Mouse (Mus musculus): ENCODE measurements at regions not wholly inside any gene's neighbourhood (a gene's known extent, or its start where the extent isn't known, plus 50 kb on each side); places are given as distances from the start of the nearest gene placed in this dataset.

- no peak overlapping the region for H3K9ac ChIP-seq
- no peak overlapping the region for H3K27ac ChIP-seq
- no peaks in the 10 kb centered on the region for H3K9me3 ChIP-seq (ENCODE audit: control insufficient read depth, low read length)
- no peak overlapping the region for H3K4me2 ChIP-seq (replicated peaks)
- H3K27me3 ChIP-seq (ENCODE audit: control insufficient read depth, insufficient read depth, low read length): no peaks in the 10 kb centered on the region
- no peak overlapping the region for H3K4me3 ChIP-seq (replicated peaks; ENCODE audit: low read length)
- no peaks in the 10 kb centered on the region for H3K36me3 ChIP-seq (replicated peaks; ENCODE audit: control insufficient read depth, insufficient read depth)
- WGBS: 69% methylated on average over 1 of the region's 1 CpGs
- no peak for ATAC-seq (ENCODE audit: low FRiP score)
- H3K4me1 ChIP-seq (replicated peaks; ENCODE audit: control insufficient read depth, insufficient read depth, low read length): no peaks in the 10 kb centered on the region
- DNase-seq (ENCODE audit: low spot score): no peak
These were observed 482.8 kb upstream of the Adgrl4 start for GRCm38 (mm10) chr3:150954897-150955296.

- WGBS: 57% methylated on average over 2 of the region's 2 CpGs
- DNase-seq (ENCODE audit: low spot score): no peak
These were observed 438.0 kb upstream of the Adgrl4 start for GRCm38 (mm10) chr3:150999652-151000051.

GRCm38 (mm10) chr3:151000217-151000616 lies 437.5 kb upstream of the Adgrl4 start:
- ATAC-seq (ENCODE audit: low FRiP score) (no peak), DNase-seq (ENCODE audit: low spot score) (no peak)
- WGBS: 7% methylated on average over 5 of the region's 5 CpGs

More at GRCm38 (mm10) chr3:150999652-151000051, 438.0 kb upstream of the Adgrl4 start:
- Histone ChIP-seq H3K9me3 (ENCODE audit: control insufficient read depth, low read length) (no peaks in the 10 kb centered on the region), H3K27me3 (ENCODE audit: control insufficient read depth, insufficient read depth, low read length) (no peaks in the 10 kb centered on the region), H3K9ac (no peak overlapping the region), H3K4me1 (replicated peaks; ENCODE audit: control insufficient read depth, insufficient read depth, low read length) (no peaks in the 10 kb centered on the region), H3K27ac (no peak overlapping the region), H3K4me2 (replicated peaks) (no peak overlapping the region), H3K36me3 (replicated peaks; ENCODE audit: control insufficient read depth, insufficient read depth) (no peaks in the 10 kb centered on the region), H3K4me3 (replicated peaks; ENCODE audit: low read length) (no peak overlapping the region)
- ATAC-seq (ENCODE audit: low FRiP score): no peak

GRCm38 (mm10) chr3:151001881-151002412 lies 435.7 kb upstream of the Adgrl4 start:
- DNase-seq (ENCODE audit: low spot score) (peak; percentile 80), ATAC-seq (ENCODE audit: low FRiP score) (no peak)
- H3K36me3 ChIP-seq (replicated peaks; ENCODE audit: control insufficient read depth, insufficient read depth): no peaks in the 10 kb centered on the region
- no peak overlapping the region for H3K4me2 ChIP-seq (replicated peaks)
- no peaks in the 10 kb centered on the region for H3K27me3 ChIP-seq (ENCODE audit: control insufficient read depth, insufficient read depth, low read length)
- no peak overlapping the region for H3K27ac ChIP-seq
- no peak overlapping the region for H3K9ac ChIP-seq
- H3K4me3 ChIP-seq (replicated peaks; ENCODE audit: low read length): no peak overlapping the region
- H3K4me1 ChIP-seq (replicated peaks; ENCODE audit: control insufficient read depth, insufficient read depth, low read length): no peaks in the 10 kb centered on the region
- no peaks in the 10 kb centered on the region for H3K9me3 ChIP-seq (ENCODE audit: control insufficient read depth, low read length)
- WGBS: 33% methylated on average over 6 of the region's 6 CpGs

More at GRCm38 (mm10) chr3:151000217-151000616, 437.5 kb upstream of the Adgrl4 start:
- Histone ChIP-seq H3K4me1 (replicated peaks; ENCODE audit: control insufficient read depth, insufficient read depth, low read length) (no peaks in the 10 kb centered on the region), H3K36me3 (replicated peaks; ENCODE audit: control insufficient read depth, insufficient read depth) (no peaks in the 10 kb centered on the region), H3K27ac (no peak overlapping the region), H3K27me3 (ENCODE audit: control insufficient read depth, insufficient read depth, low read length) (no peaks in the 10 kb centered on the region), H3K4me3 (replicated peaks; ENCODE audit: low read length) (no peak overlapping the region), H3K9ac (no peak overlapping the region), H3K9me3 (ENCODE audit: control insufficient read depth, low read length) (no peaks in the 10 kb centered on the region), H3K4me2 (replicated peaks) (no peak overlapping the region)

- no peak overlapping the region for H3K4me2 ChIP-seq (replicated peaks)
- DNase-seq (ENCODE audit: low spot score) (no peak), ATAC-seq (ENCODE audit: low FRiP score) (no peak)
- H3K4me3 ChIP-seq (replicated peaks; ENCODE audit: low read length): no peak overlapping the region
- no peak overlapping the region for H3K27ac ChIP-seq
- no peak overlapping the region for H3K9ac ChIP-seq
- H3K27me3 ChIP-seq (ENCODE audit: control insufficient read depth, insufficient read depth, low read length): no peaks in the 10 kb centered on the region
- 73% methylated on average over 3 of the region's 3 CpGs for WGBS
- no peaks in the 10 kb centered on the region for H3K36me3 ChIP-seq (replicated peaks; ENCODE audit: control insufficient read depth, insufficient read depth)
- H3K9me3 ChIP-seq (ENCODE audit: control insufficient read depth, low read length): no peaks in the 10 kb centered on the region
- no peaks in the 10 kb centered on the region for H3K4me1 ChIP-seq (replicated peaks; ENCODE audit: control insufficient read depth, insufficient read depth, low read length)
These were observed 434.2 kb upstream of the Adgrl4 start for GRCm38 (mm10) chr3:151003524-151003923.

- no peak for ATAC-seq (ENCODE audit: low FRiP score)
- Histone ChIP-seq H3K27ac (no peak overlapping the region), H3K4me2 (replicated peaks) (no peak overlapping the region), H3K9me3 (ENCODE audit: control insufficient read depth, low read length) (no peaks in the 10 kb centered on the region), H3K36me3 (replicated peaks; ENCODE audit: control insufficient read depth, insufficient read depth) (no peaks in the 10 kb centered on the region), H3K4me1 (replicated peaks; ENCODE audit: control insufficient read depth, insufficient read depth, low read length) (no peaks in the 10 kb centered on the region), H3K27me3 (ENCODE audit: control insufficient read depth, insufficient read depth, low read length) (no peaks in the 10 kb centered on the region), H3K4me3 (replicated peaks; ENCODE audit: low read length) (no peak overlapping the region), H3K9ac (no peak overlapping the region)
- no peak for DNase-seq (ENCODE audit: low spot score)
- WGBS: 81% methylated on average over 6 of the region's 6 CpGs
These were observed 433.7 kb upstream of the Adgrl4 start for GRCm38 (mm10) chr3:151003990-151004389.

GRCm38 (mm10) chr3:151020014-151020413 lies 417.7 kb upstream of the Adgrl4 start:
- Histone ChIP-seq H3K4me2 (replicated peaks) (no peak overlapping the region), H3K4me3 (replicated peaks; ENCODE audit: low read length) (no peak overlapping the region), H3K27ac (no peak overlapping the region), H3K4me1 (replicated peaks; ENCODE audit: control insufficient read depth, insufficient read depth, low read length) (no peaks in the 10 kb centered on the region), H3K36me3 (replicated peaks; ENCODE audit: control insufficient read depth, insufficient read depth) (no peaks in the 10 kb centered on the region), H3K27me3 (ENCODE audit: control insufficient read depth, insufficient read depth, low read length) (no peaks in the 10 kb centered on the region), H3K9ac (no peak overlapping the region), H3K9me3 (ENCODE audit: control insufficient read depth, low read length) (no peaks in the 10 kb centered on the region)
- ATAC-seq (ENCODE audit: low FRiP score) (no peak), DNase-seq (ENCODE audit: low spot score) (no peak)
- 85% methylated on average over 3 of the region's 3 CpGs for WGBS

GRCm38 (mm10) chr3:151057491-151057890 lies 380.2 kb upstream of the Adgrl4 start:
- ATAC-seq (ENCODE audit: low FRiP score) (no peak), DNase-seq (ENCODE audit: low spot score) (no peak)
- Histone ChIP-seq H3K36me3 (replicated peaks; ENCODE audit: control insufficient read depth, insufficient read depth) (no peaks in the 10 kb centered on the region), H3K4me1 (replicated peaks; ENCODE audit: control insufficient read depth, insufficient read depth, low read length) (no peaks in the 10 kb centered on the region), H3K27me3 (ENCODE audit: control insufficient read depth, insufficient read depth, low read length) (no peaks in the 10 kb centered on the region), H3K27ac (no peak overlapping the region), H3K4me2 (replicated peaks) (no peak overlapping the region), H3K4me3 (replicated peaks; ENCODE audit: low read length) (no peak overlapping the region), H3K9me3 (ENCODE audit: control insufficient read depth, low read length) (no peaks in the 10 kb centered on the region), H3K9ac (no peak overlapping the region)
- 72% methylated on average over 3 of the region's 3 CpGs for WGBS

GRCm38 (mm10) chr3:151072322-151072721 lies 365.4 kb upstream of the Adgrl4 start:
- ATAC-seq (ENCODE audit: low FRiP score) (no peak), DNase-seq (ENCODE audit: low spot score) (no peak)
- Histone ChIP-seq H3K36me3 (replicated peaks; ENCODE audit: control insufficient read depth, insufficient read depth) (no peaks in the 10 kb centered on the region), H3K27me3 (ENCODE audit: control insufficient read depth, insufficient read depth, low read length) (no peaks in the 10 kb centered on the region), H3K9ac (no peak overlapping the region), H3K4me1 (replicated peaks; ENCODE audit: control insufficient read depth, insufficient read depth, low read length) (no peaks in the 10 kb centered on the region), H3K27ac (no peak overlapping the region), H3K4me3 (replicated peaks; ENCODE audit: low read length) (no peak overlapping the region), H3K4me2 (replicated peaks) (no peak overlapping the region), H3K9me3 (ENCODE audit: control insufficient read depth, low read length) (no peaks in the 10 kb centered on the region)

GRCm38 (mm10) chr3:151116831-151117230 lies 320.9 kb upstream of the Adgrl4 start:
- DNase-seq (ENCODE audit: low spot score): no peak
- Histone ChIP-seq H3K9ac (no peak overlapping the region), H3K4me3 (replicated peaks; ENCODE audit: low read length) (no peak overlapping the region), H3K4me2 (replicated peaks) (no peak overlapping the region), H3K9me3 (ENCODE audit: control insufficient read depth, low read length) (no peaks in the 10 kb centered on the region), H3K27ac (no peak overlapping the region), H3K4me1 (replicated peaks; ENCODE audit: control insufficient read depth, insufficient read depth, low read length) (0 out of 2 replicates have a peak, but pooled peaks cover 3% of the 10 kb centered on the region), H3K27me3 (ENCODE audit: control insufficient read depth, insufficient read depth, low read length) (no peaks in the 10 kb centered on the region), H3K36me3 (replicated peaks; ENCODE audit: control insufficient read depth, insufficient read depth) (no peaks in the 10 kb centered on the region)
- WGBS: 75% methylated on average over 3 of the region's 3 CpGs
- ATAC-seq (ENCODE audit: low FRiP score): no peak
